Mouse (Mus musculus) left cerebral cortex, adult 18-20 months (tissue): Measurements from ENCODE around the gene Slc37a1. TPM values are rescaled to one million over a fixed set of nuclear protein-coding genes. Genes with fewer than 3 reads are reported as not detected.
A peak's percentile ranks its signal among the peaks of the same experiment; 100 is the strongest.

Experiments used
- DNase-seq, 2 experiments: peaks; one replicate each; pipeline ENCODE4 v3.0.0; 2021 to 2022; ENCODE audit warnings: low spot score in 2 of 2, mixed read lengths in 1 of 2
- total RNA-seq, 2 experiments: library from RNA; stranded (reverse); gene quantifications; 2 replicates each; pipeline ENCODE4 v1.2.3; 2021

Gene Slc37a1
- total RNA-seq, 2 experiments from 2014 or later, result 10.2 to 10.7 TPM

DNA sequence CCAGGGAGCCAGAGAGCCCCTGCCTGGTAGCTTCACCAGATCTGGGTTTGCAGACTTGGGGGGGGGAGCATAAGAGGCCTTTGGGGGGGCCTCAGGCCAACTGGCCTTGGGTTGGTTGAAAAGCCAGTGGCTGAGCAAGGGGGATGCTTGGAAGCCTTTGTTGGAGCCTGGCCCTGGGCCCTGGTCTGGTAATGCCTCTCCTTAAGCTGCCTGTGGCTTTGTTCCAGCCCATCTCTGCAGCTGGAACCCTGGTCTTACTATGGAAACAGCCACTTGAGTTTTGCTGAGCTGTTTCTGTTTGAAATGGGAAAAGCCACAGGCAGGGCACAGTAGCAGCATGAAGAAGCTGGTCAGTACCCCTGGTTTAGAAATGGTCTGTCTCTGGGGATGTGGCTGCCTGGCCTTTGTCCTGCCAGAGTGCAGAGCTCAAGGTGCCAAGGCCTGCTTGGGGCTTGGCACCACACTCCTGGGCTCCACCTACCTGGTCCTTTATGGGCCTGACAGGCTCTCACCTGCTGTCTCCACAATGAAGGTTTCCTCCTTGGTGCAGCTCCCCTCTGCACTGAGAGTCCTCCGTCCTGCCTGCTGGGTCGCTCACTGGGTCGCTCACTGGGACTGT lies 102.9 kb downstream of the Slc37a1 start:
- DNase-seq, result no peak

DNA sequence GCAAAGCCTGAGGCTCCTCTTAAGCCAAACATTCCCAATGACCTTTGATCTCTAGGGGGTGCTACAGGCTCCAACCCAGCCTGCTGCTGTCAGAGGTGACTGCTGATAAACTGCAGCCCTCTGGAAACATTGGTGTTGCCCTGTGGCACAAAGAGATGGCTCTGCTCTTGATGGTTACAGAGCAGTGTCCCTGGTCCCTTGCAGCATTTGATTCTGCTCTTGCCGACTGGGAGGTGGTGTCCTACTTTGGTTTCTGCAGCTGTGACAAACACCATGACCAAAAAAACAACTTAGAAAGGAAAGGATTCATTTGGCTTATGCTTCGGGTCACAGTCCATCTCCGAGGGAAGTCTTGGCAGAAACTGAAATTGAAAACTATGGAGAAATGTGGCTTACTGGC lies 104.9 kb downstream of the Slc37a1 start:
- no peak for DNase-seq

DNA sequence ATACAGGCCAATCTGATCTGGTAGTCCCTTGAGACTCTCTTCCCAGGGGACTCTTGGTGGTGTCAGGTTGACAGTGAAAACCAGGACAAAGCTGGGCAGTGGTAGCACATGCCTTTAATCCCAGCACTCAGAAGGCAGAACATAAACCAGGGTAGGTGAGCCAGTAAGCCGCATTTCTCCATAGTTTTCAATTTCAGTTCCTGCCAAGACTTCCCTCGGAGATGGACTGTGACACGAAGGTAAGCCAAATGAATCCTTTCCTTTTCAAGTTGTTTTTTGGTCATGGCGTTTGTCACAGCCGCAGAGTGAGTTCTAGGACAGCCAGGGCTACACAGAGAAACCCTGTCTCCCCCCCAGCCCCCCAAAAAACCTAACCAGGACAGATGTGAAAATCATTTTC lies 105.4 kb downstream of the Slc37a1 start:
- DNase-seq, result no peak

DNA sequence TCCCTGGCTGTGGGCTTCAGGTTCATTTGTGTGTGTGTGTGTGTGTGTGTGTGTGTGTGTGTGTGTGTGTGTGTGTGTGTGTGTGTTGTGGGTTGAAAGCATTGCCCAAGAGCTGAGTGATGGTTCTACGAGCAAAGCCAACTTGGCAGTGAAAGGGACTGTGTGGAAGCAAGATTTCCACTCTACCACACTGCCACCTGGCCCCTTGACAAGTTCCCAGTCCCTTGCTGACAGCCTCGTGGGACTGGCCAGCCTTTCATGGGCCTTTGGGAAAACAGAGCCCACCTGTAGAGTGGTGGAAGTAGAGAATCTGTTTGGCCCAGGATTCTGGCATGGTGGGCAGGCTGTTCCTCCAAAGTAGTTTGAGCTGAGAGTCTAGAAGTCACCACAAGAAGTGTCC lies 107.2 kb downstream of the Slc37a1 start:
- no peak for DNase-seq

DNA sequence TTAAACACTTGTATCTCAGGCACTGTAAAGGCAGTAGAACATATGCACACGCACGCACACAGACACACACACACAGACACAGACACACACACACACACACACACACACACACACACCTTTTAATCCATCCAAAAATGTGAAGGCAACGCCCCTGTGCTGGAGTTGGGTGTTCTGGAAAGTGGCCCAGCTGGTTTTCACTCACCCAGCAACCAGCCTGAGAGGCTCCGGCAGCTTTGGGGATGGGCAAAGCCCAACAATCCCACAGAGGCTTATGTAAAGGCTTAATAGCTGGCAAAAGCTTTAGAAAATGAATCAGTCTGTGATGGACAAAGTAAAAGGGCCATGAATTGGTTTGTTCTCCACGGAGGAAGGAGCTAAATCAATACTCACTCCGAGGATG lies 113.7 kb downstream of the Slc37a1 start:
- DNase-seq, result peak in 1 of 2 experiments; percentile 13

Other genes with a start within 250 kb of the Slc37a1 start
- gene Abcg1, start 229.1 kb upstream of the Slc37a1 start, total RNA-seq, result 10 to 100 TPM; 70.5 to 80.0 TPM
- gene Tff3, start 157.1 kb upstream of the Slc37a1 start, total RNA-seq, result not detected
- not detected for gene Tff2, start 142.5 kb upstream of the Slc37a1 start, total RNA-seq
- gene Tff1, start 121.5 kb upstream of the Slc37a1 start, total RNA-seq, result not detected
- gene Tmprss3, start 87.8 kb upstream of the Slc37a1 start, total RNA-seq, result under 1 TPM in 1 of 2 experiments, not detected in 1; 0.12 TPM
- gene Ubash3a, start 78.9 kb upstream of the Slc37a1 start, total RNA-seq, result not detected
- 10 to 100 TPM; 15.4 to 16.8 TPM for gene Rsph1, start 9.4 kb upstream of the Slc37a1 start, total RNA-seq
- gene Pde9a, start 99.4 kb downstream of the Slc37a1 start, total RNA-seq, result 10 to 100 TPM; 21.2 to 22.4 TPM
- 10 to 100 TPM; 22.7 to 24.3 TPM for gene Wdr4, start 233.2 kb downstream of the Slc37a1 start, total RNA-seq
- gene Ndufv3, start 233.3 kb downstream of the Slc37a1 start, total RNA-seq, result 100 to 1,000 TPM; 232 to 236 TPM